Mouse (Mus musculus): ENCODE data around the gene Tsga10.

DNA sequence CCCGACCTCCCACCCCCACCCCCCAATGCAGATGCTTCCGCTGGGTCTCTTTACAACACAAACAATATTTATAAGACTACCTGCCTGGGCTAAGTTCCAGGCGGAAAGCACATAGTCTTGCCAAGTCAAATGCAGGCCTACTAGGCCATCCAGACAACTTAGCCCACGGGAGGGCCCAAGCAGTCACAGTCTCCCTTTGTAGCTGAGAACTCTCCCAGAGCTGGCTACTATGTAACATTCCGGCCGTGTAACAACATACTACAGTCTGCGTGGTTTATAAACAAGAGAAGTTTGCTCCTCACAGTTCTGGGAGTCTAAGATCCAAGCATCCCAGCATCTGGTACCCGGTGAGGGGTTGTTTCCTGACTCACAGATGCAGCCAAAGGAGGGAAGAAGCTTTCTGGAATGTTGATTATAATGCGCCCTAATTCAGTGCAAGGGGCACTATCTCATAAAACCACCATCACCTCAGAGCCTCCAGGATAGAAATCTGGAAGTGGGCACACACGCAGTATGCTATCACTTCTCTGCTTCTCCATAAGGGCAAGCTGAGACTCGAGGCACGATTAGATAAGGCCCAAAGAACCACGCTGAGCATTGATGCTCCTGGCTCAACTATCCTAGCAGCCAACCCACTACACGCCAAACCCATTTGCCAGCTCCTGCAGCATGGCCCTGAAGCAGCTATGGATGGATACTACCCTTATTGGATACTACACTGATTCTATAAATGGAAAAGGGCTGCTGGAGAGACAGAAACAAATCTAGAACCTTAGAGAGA is 148.6 kb downstream of the Tsga10 start:
- TF ChIP-seq CTCF (conservative IDR thresholded peaks at IDR 0.05; ENCODE audit: low read length): no peak
- TF ChIP-seq NANOG (IDR thresholded peaks at IDR 0.05; ENCODE audit: borderline replicate concordance, low read length): no peak
